Mouse (Mus musculus) E14TG2a.4 (cell line): Measurements from ENCODE around the gene Med25.

Experiments used
- CTCF ChIP-seq: conservative IDR thresholded peaks from 2 replicates; pipeline ENCODE4 v1.5.1; 2014; ENCODE audit warnings: low read length
- NANOG ChIP-seq: IDR thresholded peaks from 2 replicates; pipeline ENCODE4 v1.6.1; 2014; ENCODE audit warnings: borderline replicate concordance, low read length, mixed read lengths

DNA sequence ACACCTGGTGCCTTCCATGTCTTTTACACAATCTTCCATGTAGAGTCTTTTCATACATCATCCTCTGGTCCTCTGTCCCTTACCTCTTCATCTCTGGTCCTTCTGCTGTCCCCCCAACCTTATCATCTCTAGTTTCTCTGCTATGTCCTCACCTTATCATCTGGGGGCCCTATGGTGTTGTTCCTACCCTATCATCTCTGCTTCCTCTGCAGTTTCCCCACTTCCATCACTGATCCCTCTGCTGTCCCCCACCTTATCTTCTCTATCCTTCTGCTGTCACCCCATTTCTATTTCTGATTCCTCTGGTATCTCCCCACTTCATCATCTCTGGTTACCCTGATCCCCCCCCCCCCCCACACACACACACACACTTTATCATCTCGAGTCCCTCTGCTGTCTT lies 36.1 kb upstream of the Med25 start:
- TF ChIP-seq CTCF (no peak), NANOG (no peak)
